Mouse (Mus musculus) v-Abl transformed pro-B cells (cell line): ENCODE results near the gene Dlx5.

Source experiments
- in situ Hi-C, 2 experiments: fragments of 400-800 bp; cut with MboI; formaldehyde crosslinking; loops; one replicate each; pipeline ENCODE4 v1.15.1; 2025; ENCODE audit not compliant: unreplicated experiment in 2 of 2

Gene Dlx5

GRCm38 (mm10) chr6:6881638-6882190 is at the start of gene Dlx5:
TSS of gene Dlx5 (minus strand) at chr6:6882085.
- in situ Hi-C loops: loop anchor here (5.0 to 10.0 kb wide), 3 partner anchors 589 to 1027 kb away; no protein-coding TSS in a partner anchor

- in situ Hi-C loops: no loop called here
Observed at GRCm38 (mm10) chr6:6931507-6931906, 49.6 kb upstream of the Dlx5 start.

GRCm38 (mm10) chr6:6930831-6931230 is 48.9 kb upstream of the Dlx5 start:
- in situ Hi-C loops: no loop called here

- in situ Hi-C loops: no loop called here
Observed at GRCm38 (mm10) chr6:6925264-6925663, 43.4 kb upstream of the Dlx5 start.

GRCm38 (mm10) chr6:6917334-6917733 is 35.4 kb upstream of the Dlx5 start:
- in situ Hi-C loops: loop anchor here (10.0 to 25.0 kb wide), 2 partner anchors 1273 to 1280 kb away; no protein-coding TSS in a partner anchor

- in situ Hi-C loops: loop anchor here (10.0 to 25.0 kb wide), 2 partner anchors 1271 to 1278 kb away; no protein-coding TSS in a partner anchor
Observed at GRCm38 (mm10) chr6:6915526-6915915, 33.6 kb upstream of the Dlx5 start.

GRCm38 (mm10) chr6:6914849-6915525 is 33.1 kb upstream of the Dlx5 start:
- in situ Hi-C loops: loop anchor here (10.0 to 25.0 kb wide), 2 partner anchors 1270 to 1278 kb away; no protein-coding TSS in a partner anchor

GRCm38 (mm10) chr6:6914304-6914703 is 32.4 kb upstream of the Dlx5 start:
- in situ Hi-C loops: loop anchor here (10.0 to 25.0 kb wide), 2 partner anchors 1270 to 1277 kb away; no protein-coding TSS in a partner anchor

GRCm38 (mm10) chr6:6909586-6909985 is 27.7 kb upstream of the Dlx5 start:
- in situ Hi-C loops: loop anchor here in 1 of 2 experiments (25.0 kb wide), 1 partner anchor 1272 kb away; no protein-coding TSS in a partner anchor

GRCm38 (mm10) chr6:6890047-6890446 is 8.2 kb upstream of the Dlx5 start:
- in situ Hi-C loops: no loop called here

- in situ Hi-C loops: loop anchor here in 1 of 2 experiments (10.0 kb wide), 1 partner anchor 1031 kb away; no protein-coding TSS in a partner anchor
Observed at GRCm38 (mm10) chr6:6886225-6886624, 4.3 kb upstream of the Dlx5 start.

GRCm38 (mm10) chr6:6884897-6885296 is 3.0 kb upstream of the Dlx5 start:
- in situ Hi-C loops: loop anchor here (5.0 to 10.0 kb wide), 3 partner anchors 593 to 1030 kb away; no protein-coding TSS in a partner anchor

- in situ Hi-C loops: loop anchor here (5.0 to 10.0 kb wide), 3 partner anchors 590 to 1028 kb away; no protein-coding TSS in a partner anchor
Observed at GRCm38 (mm10) chr6:6882266-6882797, 447 bp upstream of the Dlx5 start.

- in situ Hi-C loops: loop anchor here (5.0 to 10.0 kb wide), 3 partner anchors 589 to 1026 kb away; no protein-coding TSS in a partner anchor
Observed at GRCm38 (mm10) chr6:6881115-6881637, 709 bp downstream of the Dlx5 start.

GRCm38 (mm10) chr6:6880361-6881114 is 1.3 kb downstream of the Dlx5 start:
- in situ Hi-C loops: loop anchor here (5.0 to 10.0 kb wide), 3 partner anchors 588 to 1026 kb away; no protein-coding TSS in a partner anchor

- in situ Hi-C loops: loop anchor here (5.0 to 10.0 kb wide), 3 partner anchors 587 to 1025 kb away; no protein-coding TSS in a partner anchor
Observed at GRCm38 (mm10) chr6:6879371-6880325, 2.2 kb downstream of the Dlx5 start.

- in situ Hi-C loops: no loop called here
Observed at GRCm38 (mm10) chr6:6878841-6879291, 3.0 kb downstream of the Dlx5 start.

- in situ Hi-C loops: no loop called here
Observed at GRCm38 (mm10) chr6:6877981-6878840, 3.7 kb downstream of the Dlx5 start.
